23 mouse cellular contexts compared by ENCODE assay signal in the genomic region with DNA sequence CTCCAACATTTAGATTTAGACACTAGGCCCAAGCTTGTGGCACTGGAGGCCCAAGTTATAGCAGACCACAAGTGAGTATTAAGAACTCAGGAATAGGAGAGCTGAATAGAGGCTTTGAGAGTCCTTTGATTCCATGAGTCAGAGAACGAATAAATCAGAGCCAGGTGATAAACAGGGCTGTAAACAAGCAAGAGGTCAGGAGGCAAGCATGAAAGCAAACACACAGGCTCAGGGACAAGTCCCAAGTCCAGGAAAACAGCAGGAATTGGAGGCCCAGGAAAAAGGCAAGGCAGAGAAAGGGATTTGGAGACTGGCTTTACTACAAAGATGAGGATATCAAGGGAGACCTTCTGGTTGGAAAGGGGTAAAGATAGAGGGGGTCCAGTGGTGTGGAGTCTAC. TPM values are rescaled to one million over a fixed set of nuclear protein-coding genes. Genes with fewer than 3 reads are reported as not detected.
"Had no signal": no experiment of that assay in that cellular context is flagged by ENCODE, and none has a peak within 500 bp of the region (broad histone marks: within the 10 kb centered on the region; RNA-seq: fewer than 3 reads in every experiment).

No protein-coding gene starts in this region.

- H3K4me3 ChIP-seq: liver, embryonic 15.5 days; lung, embryonic 15.5 days; megakaryocyte, embryonic 14.5 days; midbrain, embryonic 13.5 days; midbrain, embryonic 15.5 days; neural tube, embryonic 12.5 days; stomach, embryonic 15.5 days had no signal

- H3K4me1 ChIP-seq: lung, embryonic 15.5 days; midbrain, embryonic 13.5 days; midbrain, embryonic 15.5 days; neural tube, embryonic 12.5 days; stomach, embryonic 15.5 days had no signal

- H3K9ac ChIP-seq: liver, embryonic 15.5 days; lung, embryonic 15.5 days; midbrain, embryonic 13.5 days; midbrain, embryonic 15.5 days; neural tube, embryonic 12.5 days; stomach, embryonic 15.5 days had no signal

- DNase-seq: lung, adult 2 months; lung, postnatal 14 days; lung, postnatal 36 days; right cerebral cortex, postnatal 14 days; thymus, adult 2 months; thymus, postnatal 25 days; thymus, postnatal 4 days had no signal

- ATAC-seq: lung, postnatal 0 days; midbrain, embryonic 13.5 days; midbrain, embryonic 15.5 days had no signal

- H3K27me3 ChIP-seq: liver, embryonic 15.5 days; lung, embryonic 15.5 days; midbrain, embryonic 13.5 days; midbrain, embryonic 15.5 days; neural tube, embryonic 12.5 days; stomach, embryonic 15.5 days had no signal

- H3K27ac ChIP-seq: liver, embryonic 15.5 days; lung, embryonic 15.5 days; macrophage; midbrain, embryonic 13.5 days; midbrain, embryonic 15.5 days; neural tube, embryonic 12.5 days; stomach, embryonic 15.5 days; stomach, postnatal 0 days had no signal

- H3K9me3 ChIP-seq: liver, embryonic 15.5 days; lung, embryonic 15.5 days; midbrain, embryonic 15.5 days; neural tube, embryonic 12.5 days; stomach, embryonic 15.5 days had no signal

- H3K36me3 ChIP-seq: lung, embryonic 15.5 days; midbrain, embryonic 13.5 days; midbrain, embryonic 15.5 days; neural tube, embryonic 12.5 days; stomach, embryonic 15.5 days had no signal

- H3K4me2 ChIP-seq: liver, embryonic 15.5 days; lung, embryonic 15.5 days; midbrain, embryonic 11.5 days; midbrain, embryonic 13.5 days; midbrain, embryonic 15.5 days; neural tube, embryonic 12.5 days; stomach, embryonic 15.5 days had no signal

RNA-seq across cellular contexts. Expression of gene Amdhd1, which starts 14.5 kb away (rescaled TPM):
- total RNA-seq: midbrain, postnatal 0 days; monocyte, adult 5-6 weeks; neutrophil, adult 5-6 weeks had no signal
- polyA plus RNA-seq: neural tube, embryonic 12.5 days; neural tube, embryonic 14.5 days had no signal

RNA-seq across cellular contexts. Expression of gene Ccdc38, which starts 15.1 kb away (rescaled TPM):
- total RNA-seq: monocyte, adult 5-6 weeks; neutrophil, adult 5-6 weeks had no signal
- polyA plus RNA-seq: macrophage; urinary bladder, adult 2 months had no signal

RNA-seq across cellular contexts. Expression of gene Hal, which starts 36.8 kb away (rescaled TPM):
- total RNA-seq: monocyte, adult 5-6 weeks had no signal
- polyA plus RNA-seq: lung, embryonic 15.5 days; lung, postnatal 0 days; midbrain, embryonic 11.5 days had no signal
